Mouse (Mus musculus): Measurements from ENCODE around the gene Cd7. TPM values are rescaled to one million over a fixed set of nuclear protein-coding genes. Genes with fewer than 3 reads are reported as not detected.

The Cd7 gene
- polyA plus RNA-seq (2015; fragmentation: Nextera tagmentation; extraction: Ambion mirVana): 3.2 and 3.3 TPM in 2 replicates

DNA sequence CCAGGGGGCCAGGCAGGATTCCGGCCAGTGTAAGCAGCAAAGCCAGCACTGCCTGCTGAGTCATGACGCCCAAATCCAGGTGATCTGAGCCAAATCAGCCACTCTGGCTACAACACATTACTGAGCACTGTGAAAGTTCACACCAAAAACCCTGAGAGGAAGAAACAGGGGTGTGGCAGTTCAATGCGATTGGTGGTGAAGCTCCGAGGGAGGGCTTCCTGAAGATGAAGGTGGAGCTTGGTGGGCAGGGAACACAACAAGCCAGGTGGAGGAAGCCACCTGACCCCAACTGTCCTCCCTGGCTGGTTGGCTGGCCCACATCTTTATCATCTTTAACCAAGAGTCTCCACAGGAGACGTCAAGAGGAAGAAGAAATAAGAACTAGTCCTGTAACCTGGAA lies at the start of gene Cd7:
Gene Cd7 (minus strand): TSS at position 117 of the 400 bp plus-strand sequence.
- Histone ChIP-seq H3K36me3 (replicated peaks; ENCODE audit: insufficient read depth, low read length) (no peaks in the 10 kb centered on the region), H3K27me3 (ENCODE audit: insufficient read depth, low read length) (no peaks in the 10 kb centered on the region), H3K4me2 (ENCODE audit: low read depth, low read length) (no peak within 1 kb of the TSS), H3K9me3 (ENCODE audit: low read length) (no peaks in the 10 kb centered on the region), H3K4me3 (ENCODE audit: low read depth, low read length) (no peak within 1 kb of the TSS), H3K27ac (ENCODE audit: low read depth) (no peak within 1 kb of the TSS), H3K4me1 (ENCODE audit: insufficient read depth) (no peaks in the 10 kb centered on the region), H3K9ac (replicated peaks) (no peak within 1 kb of the TSS)
- WGBS (ENCODE audit: insufficient replicate concordance): 41% methylated on average over 5 of the region's 5 CpGs
- no peak for TF ChIP-seq CTCF (IDR thresholded peaks at IDR 0.05; ENCODE audit: low read depth)
- no peak for TF ChIP-seq EP300 (IDR thresholded peaks at IDR 0.05; ENCODE audit: low read depth)
- DNase-seq: no peak
- ATAC-seq: no peak

DNA sequence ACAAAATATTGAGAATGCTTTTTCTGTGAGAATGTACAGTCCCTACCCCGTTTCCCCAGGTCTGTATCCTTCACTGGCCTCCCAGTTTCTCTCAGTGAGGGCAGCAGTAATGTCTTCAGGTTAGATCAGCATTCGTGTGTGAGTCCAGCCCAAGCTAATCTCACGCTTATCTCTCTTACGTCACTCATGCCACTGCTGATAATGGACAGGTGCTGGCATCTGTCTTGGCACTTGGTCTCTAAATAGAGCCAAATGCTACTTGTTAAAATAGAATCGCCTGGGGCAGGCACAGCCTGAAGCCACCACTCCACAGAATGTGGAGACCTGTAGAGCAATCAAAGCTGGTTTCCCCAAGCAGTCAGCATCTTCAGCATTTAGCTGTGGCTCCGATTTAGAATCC lies 49.8 kb upstream of the Cd7 start:
- DNase-seq (no peak), ATAC-seq (no peak)
- H3K36me3 ChIP-seq (replicated peaks; ENCODE audit: insufficient read depth, low read length): no peaks in the 10 kb centered on the region
- no peaks in the 10 kb centered on the region for H3K27me3 ChIP-seq (ENCODE audit: insufficient read depth, low read length)
- WGBS (ENCODE audit: insufficient replicate concordance): 65% methylated on average over 6 of the region's 6 CpGs
- no peak overlapping the region for H3K4me2 ChIP-seq (ENCODE audit: low read depth, low read length)
- no peak overlapping the region for H3K9ac ChIP-seq (replicated peaks)
- no peaks in the 10 kb centered on the region for H3K4me1 ChIP-seq (ENCODE audit: insufficient read depth)
- H3K27ac ChIP-seq (ENCODE audit: low read depth): no peak overlapping the region
- no peaks in the 10 kb centered on the region for H3K9me3 ChIP-seq (ENCODE audit: low read length)
- TF ChIP-seq EP300 (IDR thresholded peaks at IDR 0.05; ENCODE audit: low read depth) (no peak), CTCF (IDR thresholded peaks at IDR 0.05; ENCODE audit: low read depth) (no peak)
- H3K4me3 ChIP-seq (ENCODE audit: low read depth, low read length): no peak overlapping the region

DNA sequence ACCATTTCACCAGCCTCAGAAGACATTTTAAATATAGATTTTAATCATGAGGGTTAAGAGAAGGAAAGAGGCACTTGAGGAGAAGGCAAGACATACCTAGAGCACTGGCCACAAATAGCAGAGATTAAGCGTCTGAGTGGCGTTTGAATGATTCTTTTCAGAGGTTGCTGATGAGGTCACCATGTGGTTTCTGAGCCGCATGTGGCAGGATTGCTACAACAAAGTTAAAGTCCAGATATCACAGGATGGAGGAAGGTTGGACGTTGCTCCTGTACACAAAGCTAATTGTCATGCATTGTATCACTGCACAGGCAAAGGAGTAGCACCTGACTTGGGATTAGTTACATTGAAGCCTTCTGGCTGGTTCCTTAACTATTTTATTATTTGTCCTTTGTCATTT lies 47.1 kb upstream of the Cd7 start:
- WGBS (ENCODE audit: insufficient replicate concordance): 37% methylated on average over 4 of the region's 4 CpGs
- H3K4me3 ChIP-seq (ENCODE audit: low read depth, low read length): peak overlapping the region; percentile 19
- DNase-seq (peak; percentile 38), ATAC-seq (peak; percentile 87)
- peaks cover 13% of the 10 kb centered on the region for H3K4me1 ChIP-seq (ENCODE audit: insufficient read depth)
- no peaks in the 10 kb centered on the region for H3K9me3 ChIP-seq (ENCODE audit: low read length)
- TF ChIP-seq CTCF (IDR thresholded peaks at IDR 0.05; ENCODE audit: low read depth): no peak
- peak; percentile 50 for TF ChIP-seq EP300 (IDR thresholded peaks at IDR 0.05; ENCODE audit: low read depth)
- H3K4me2 ChIP-seq (ENCODE audit: low read depth, low read length): peak overlapping the region; percentile 52
- peak overlapping the region; percentile 49 for H3K9ac ChIP-seq (replicated peaks)
- H3K27me3 ChIP-seq (ENCODE audit: insufficient read depth, low read length): no peaks in the 10 kb centered on the region
- no peaks in the 10 kb centered on the region for H3K36me3 ChIP-seq (replicated peaks; ENCODE audit: insufficient read depth, low read length)
- peak overlapping the region; percentile 86 for H3K27ac ChIP-seq (ENCODE audit: low read depth)

DNA sequence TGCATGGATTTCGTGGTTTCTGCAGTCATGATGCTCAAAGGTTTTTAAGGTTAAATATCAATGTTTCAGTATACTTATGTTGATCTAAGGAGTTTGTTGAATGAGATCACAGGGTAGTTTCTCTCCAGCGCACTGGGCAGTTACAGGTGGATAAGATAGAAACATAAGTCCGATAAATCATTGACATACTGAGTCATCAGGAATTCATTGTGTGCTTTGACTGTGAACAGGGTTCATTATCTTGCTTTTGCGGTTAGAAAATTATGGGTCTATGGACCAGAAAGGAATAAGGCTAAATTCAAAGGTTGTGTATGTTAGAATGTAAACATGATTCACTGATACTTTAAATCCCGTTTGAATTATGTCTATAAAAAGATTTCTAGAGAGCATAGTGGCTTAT lies 46.0 kb upstream of the Cd7 start:
- Histone ChIP-seq H3K27ac (ENCODE audit: low read depth) (peak overlapping the region; percentile 86), H3K4me3 (ENCODE audit: low read depth, low read length) (no peak overlapping the region; the same call in 1 of the 2 replicates), H3K4me2 (ENCODE audit: low read depth, low read length) (peak overlapping the region; percentile 52), H3K9ac (replicated peaks) (peak overlapping the region; percentile 49), H3K27me3 (ENCODE audit: insufficient read depth, low read length) (no peaks in the 10 kb centered on the region), H3K9me3 (ENCODE audit: low read length) (no peaks in the 10 kb centered on the region), H3K4me1 (ENCODE audit: insufficient read depth) (peaks cover 13% of the 10 kb centered on the region), H3K36me3 (replicated peaks; ENCODE audit: insufficient read depth, low read length) (no peaks in the 10 kb centered on the region)
- DNase-seq (no peak), ATAC-seq (peak; percentile 56)
- no peak for TF ChIP-seq CTCF (IDR thresholded peaks at IDR 0.05; ENCODE audit: low read depth)
- TF ChIP-seq EP300 (IDR thresholded peaks at IDR 0.05; ENCODE audit: low read depth): no peak
- 49% methylated on average over 5 of the region's 5 CpGs for WGBS (ENCODE audit: insufficient replicate concordance)

DNA sequence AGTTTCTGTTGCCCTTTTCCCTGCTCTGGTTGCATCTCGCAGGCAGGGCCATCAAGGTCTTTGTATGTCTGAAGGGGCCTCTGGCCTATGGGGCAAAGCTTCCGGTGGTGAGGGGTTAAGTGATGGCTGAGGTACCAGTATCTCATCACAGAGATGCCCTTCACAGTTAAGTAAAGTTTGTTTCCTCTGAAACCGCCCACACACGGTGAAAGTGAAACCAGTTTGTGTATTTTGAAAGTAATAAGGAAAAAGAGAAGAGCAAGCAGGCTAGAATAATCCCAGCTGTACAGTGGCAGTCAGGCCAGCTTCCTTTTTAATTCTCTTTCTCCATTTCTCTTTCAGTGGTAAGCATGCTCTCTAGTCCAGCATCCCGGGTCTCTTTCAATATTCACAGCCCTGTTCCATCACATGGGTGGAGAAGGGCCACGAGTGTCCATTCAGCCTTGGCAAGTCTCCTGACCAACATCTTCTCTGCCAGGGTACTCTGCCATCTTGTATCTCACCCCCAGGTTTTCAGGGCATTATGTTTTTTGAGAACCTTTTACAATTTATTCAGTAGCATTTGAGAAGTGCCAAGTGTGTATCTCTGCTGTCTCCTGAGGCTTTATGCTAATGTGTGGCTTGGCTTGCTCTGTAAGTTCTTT lies 43.8 kb upstream of the Cd7 start:
- WGBS (ENCODE audit: insufficient replicate concordance): 25% methylated on average over 6 of the region's 6 CpGs
- H3K9me3 ChIP-seq (ENCODE audit: low read length): no peaks in the 10 kb centered on the region
- H3K36me3 ChIP-seq (replicated peaks; ENCODE audit: insufficient read depth, low read length): no peaks in the 10 kb centered on the region
- H3K27ac ChIP-seq (ENCODE audit: low read depth): peak overlapping the region; percentile 64
- peaks cover 13% of the 10 kb centered on the region for H3K4me1 ChIP-seq (ENCODE audit: insufficient read depth)
- H3K9ac ChIP-seq (replicated peaks): peak overlapping the region; percentile 26
- no peak overlapping the region for H3K4me3 ChIP-seq (ENCODE audit: low read depth, low read length)
- ATAC-seq (no peak), DNase-seq (no peak)
- no peaks in the 10 kb centered on the region for H3K27me3 ChIP-seq (ENCODE audit: insufficient read depth, low read length)
- TF ChIP-seq EP300 (IDR thresholded peaks at IDR 0.05; ENCODE audit: low read depth) (no peak), CTCF (IDR thresholded peaks at IDR 0.05; ENCODE audit: low read depth) (no peak)
- H3K4me2 ChIP-seq (ENCODE audit: low read depth, low read length): peak overlapping the region; percentile 49

DNA sequence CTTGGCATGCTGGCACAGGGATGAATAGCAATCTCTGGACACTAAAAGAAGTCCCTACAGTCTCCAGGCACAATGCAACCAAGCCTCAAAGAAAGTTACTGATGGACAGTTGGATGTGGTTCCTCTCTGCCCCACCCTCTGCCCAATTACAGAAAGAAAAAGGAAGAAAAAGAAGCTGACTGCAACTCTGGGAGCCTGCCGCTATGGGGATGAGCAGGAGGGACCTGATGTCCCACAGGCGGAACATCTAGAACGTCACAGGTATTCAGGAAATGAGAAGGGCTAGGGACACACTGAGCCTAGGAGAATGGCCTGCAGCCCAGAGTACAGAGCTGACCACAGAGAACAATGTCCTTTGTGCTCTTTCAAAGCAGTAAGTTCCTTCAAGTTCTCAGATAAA lies 43.0 kb upstream of the Cd7 start:
- no peak for ATAC-seq
- H3K9me3 ChIP-seq (ENCODE audit: low read length): no peaks in the 10 kb centered on the region
- peaks cover 13% of the 10 kb centered on the region for H3K4me1 ChIP-seq (ENCODE audit: insufficient read depth)
- DNase-seq: no peak
- no peak for TF ChIP-seq EP300 (IDR thresholded peaks at IDR 0.05; ENCODE audit: low read depth)
- TF ChIP-seq CTCF (IDR thresholded peaks at IDR 0.05; ENCODE audit: low read depth): no peak
- no peaks in the 10 kb centered on the region for H3K27me3 ChIP-seq (ENCODE audit: insufficient read depth, low read length)
- H3K36me3 ChIP-seq (replicated peaks; ENCODE audit: insufficient read depth, low read length): no peaks in the 10 kb centered on the region
- no peak overlapping the region for H3K4me3 ChIP-seq (ENCODE audit: low read depth, low read length)
- H3K4me2 ChIP-seq (ENCODE audit: low read depth, low read length): peak overlapping the region; percentile 49; the same call in 1 of the 2 replicates
- H3K27ac ChIP-seq (ENCODE audit: low read depth): peak overlapping the region; percentile 64
- H3K9ac ChIP-seq (replicated peaks): no peak overlapping the region
- 60% methylated on average over 3 of the region's 3 CpGs for WGBS (ENCODE audit: insufficient replicate concordance)
